Mouse (Mus musculus) CD4-positive naive resting alpha-beta T cell, adult 57 days (primary cell): ENCODE measurements around the gene Cyp2u1. TPM values are rescaled to one million over a fixed set of nuclear protein-coding genes. Genes with fewer than 3 reads are reported as not detected.

ENCODE experiments used
- total RNA-seq: library from RNA; stranded (reverse); gene quantifications from one replicate; pipeline ENCODE4 v1.2.4, GENCODE M21; 2023

Gene Cyp2u1
- 1.3 TPM for total RNA-seq

GRCm38 (mm10) chr3:131302452-131303319 is at the start of gene Cyp2u1:
Cyp2u1 (minus strand) TSS chr3:131303227.

DNA sequence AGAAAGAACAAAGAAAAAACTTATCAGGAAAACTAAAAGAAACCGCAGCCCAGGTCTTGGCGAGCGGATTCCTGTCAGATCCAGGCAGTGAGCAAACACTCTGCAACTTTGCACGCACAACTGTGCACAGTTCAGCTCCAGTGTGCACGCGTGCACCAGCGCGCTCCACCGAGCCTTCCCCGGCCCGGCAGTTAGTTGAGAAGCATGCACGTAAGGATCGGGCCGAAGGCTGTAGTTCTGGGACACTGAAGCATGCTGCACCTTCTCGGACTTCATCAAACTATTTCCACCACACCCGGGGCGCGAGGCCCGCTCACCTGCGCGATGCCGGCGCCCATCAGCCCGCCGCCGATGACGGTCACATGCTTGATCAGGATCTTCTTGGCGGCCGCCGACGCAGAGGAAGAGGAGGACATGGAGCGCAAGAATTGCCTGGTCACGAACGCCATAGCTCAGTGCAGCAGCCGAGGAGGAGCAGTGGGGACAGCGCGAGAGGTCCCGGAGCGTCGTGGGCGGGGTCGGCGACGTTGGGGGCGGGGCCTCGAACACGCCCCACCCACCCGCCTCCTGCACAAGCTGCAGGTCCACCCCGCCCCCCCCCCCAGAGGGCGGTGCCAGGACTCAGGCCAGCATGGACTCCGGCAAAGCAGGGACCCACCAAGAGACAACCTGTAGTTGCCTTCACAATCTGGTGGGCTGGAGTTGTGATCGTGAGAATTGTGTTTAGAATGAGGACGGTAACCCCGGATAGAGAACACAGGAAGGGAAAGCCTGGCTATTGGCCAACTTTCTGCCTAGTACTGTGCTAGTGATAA is 31.3 kb downstream of the Cyp2u1 start, which contains the start of gene Hadh:
Gene Hadh (minus strand): TSS at position 543 of the 815 bp plus-strand sequence.

Other genes with a start within 250 kb of the Cyp2u1 start
- 828 TPM for gene Lef1, start 192.8 kb downstream of the Cyp2u1 start, total RNA-seq
- 25.5 TPM for gene Hadh, start 31.1 kb downstream of the Cyp2u1 start, total RNA-seq
- 0.77 TPM for gene Sgms2, start 188.2 kb upstream of the Cyp2u1 start, total RNA-seq